Mouse (Mus musculus): ENCODE measurements around the gene Chrdl2. TPM values are rescaled to one million over a fixed set of nuclear protein-coding genes. Genes with fewer than 3 reads are reported as not detected.
"Not testable (repeated sequence)": the region's sequence is repeated elsewhere in the genome, so short reads cannot be mapped to it uniquely, and the experiment has no call there.

Chrdl2 gene
- not detected in 2 replicates for polyA plus RNA-seq (2015; fragmentation: Nextera tagmentation; extraction: Ambion mirVana)

GRCm38 (mm10) chr7:100005790-100006189, at the start of gene Chrdl2:
Gene Chrdl2, plus strand, starts transcription at chr7:100006172.
- Histone ChIP-seq H3K4me2 (ENCODE audit: low read depth, low read length) (peak within 1 kb of the TSS; percentile 57), H3K9me3 (replicated peaks; ENCODE audit: control insufficient read depth, low read length) (no peaks in the 10 kb centered on the region), H3K9ac (ENCODE audit: low read depth, low read length) (no peak within 1 kb of the TSS), H3K36me3 (ENCODE audit: control insufficient read depth, insufficient read depth) (no peaks in the 10 kb centered on the region), H3K27ac (ENCODE audit: low read length) (no peak within 1 kb of the TSS), H3K4me1 (ENCODE audit: control insufficient read depth, low read depth, low read length) (no peaks in the 10 kb centered on the region), H3K27me3 (ENCODE audit: control insufficient read depth, insufficient read depth, low read depth, low read length) (peaks cover 54% of the 10 kb centered on the region), H3K4me3 (ENCODE audit: low read depth, low read length) (peak within 1 kb of the TSS; percentile 39)
- ATAC-seq (ENCODE audit: low read depth): no peak
- WGBS (ENCODE audit: insufficient replicate concordance): 1% methylated on average over 44 of the region's 44 CpGs

- WGBS (ENCODE audit: insufficient replicate concordance): 55% methylated on average over 12 of the region's 12 CpGs
- no peak for ATAC-seq (ENCODE audit: low read depth)
- Histone ChIP-seq H3K9ac (ENCODE audit: low read depth, low read length) (no peak overlapping the region), H3K9me3 (replicated peaks; ENCODE audit: control insufficient read depth, low read length) (no peaks in the 10 kb centered on the region), H3K36me3 (ENCODE audit: control insufficient read depth, insufficient read depth) (no peaks in the 10 kb centered on the region; the same call in 1 of the 2 replicates), H3K4me2 (ENCODE audit: low read depth, low read length) (no peak overlapping the region), H3K27me3 (ENCODE audit: control insufficient read depth, insufficient read depth, low read depth, low read length) (no peaks in the 10 kb centered on the region), H3K4me1 (ENCODE audit: control insufficient read depth, low read depth, low read length) (peaks cover 10% of the 10 kb centered on the region), H3K4me3 (ENCODE audit: low read depth, low read length) (no peak overlapping the region), H3K27ac (ENCODE audit: low read length) (no peak overlapping the region)
These were observed 48.6 kb upstream of the Chrdl2 start for GRCm38 (mm10) chr7:99957226-99957965.

GRCm38 (mm10) chr7:99960571-99960970, 45.4 kb upstream of the Chrdl2 start:
- peaks cover 26% of the 10 kb centered on the region for H3K4me1 ChIP-seq (ENCODE audit: control insufficient read depth, low read depth, low read length)
- H3K9ac ChIP-seq (ENCODE audit: low read depth, low read length); H3K4me2 ChIP-seq (ENCODE audit: low read depth, low read length); H3K9me3 ChIP-seq (replicated peaks; ENCODE audit: control insufficient read depth, low read length); H3K36me3 ChIP-seq (ENCODE audit: control insufficient read depth, insufficient read depth); ATAC-seq (ENCODE audit: low read depth); H3K27me3 ChIP-seq (ENCODE audit: control insufficient read depth, insufficient read depth, low read depth, low read length); H3K4me3 ChIP-seq (ENCODE audit: low read depth, low read length); H3K27ac ChIP-seq (ENCODE audit: low read length): not testable (repeated sequence)
- 49% methylated on average over 2 of the region's 2 CpGs for WGBS (ENCODE audit: insufficient replicate concordance)

- Histone ChIP-seq H3K27me3 (ENCODE audit: control insufficient read depth, insufficient read depth, low read depth, low read length) (no peaks in the 10 kb centered on the region), H3K4me2 (ENCODE audit: low read depth, low read length) (no peak overlapping the region), H3K9ac (ENCODE audit: low read depth, low read length) (no peak overlapping the region), H3K9me3 (replicated peaks; ENCODE audit: control insufficient read depth, low read length) (no peaks in the 10 kb centered on the region), H3K4me1 (ENCODE audit: control insufficient read depth, low read depth, low read length) (peaks cover 32% of the 10 kb centered on the region), H3K4me3 (ENCODE audit: low read depth, low read length) (no peak overlapping the region), H3K36me3 (ENCODE audit: control insufficient read depth, insufficient read depth) (no peaks in the 10 kb centered on the region), H3K27ac (ENCODE audit: low read length) (no peak overlapping the region)
- ATAC-seq (ENCODE audit: low read depth): 0 out of 2 replicates have a peak, but pooled peaks have one; percentile 24
- 30% methylated on average over 2 of the region's 2 CpGs for WGBS (ENCODE audit: insufficient replicate concordance)
These were observed 44.5 kb upstream of the Chrdl2 start for GRCm38 (mm10) chr7:99961518-99961917.

GRCm38 (mm10) chr7:99962536-99963236, 43.3 kb upstream of the Chrdl2 start:
- H3K27me3 ChIP-seq (ENCODE audit: control insufficient read depth, insufficient read depth, low read depth, low read length): no peaks in the 10 kb centered on the region
- no peaks in the 10 kb centered on the region for H3K36me3 ChIP-seq (ENCODE audit: control insufficient read depth, insufficient read depth)
- H3K9ac ChIP-seq (ENCODE audit: low read depth, low read length): no peak overlapping the region
- no peaks in the 10 kb centered on the region for H3K9me3 ChIP-seq (replicated peaks; ENCODE audit: control insufficient read depth, low read length)
- H3K4me2 ChIP-seq (ENCODE audit: low read depth, low read length): peak overlapping the region; percentile 3
- peaks cover 35% of the 10 kb centered on the region for H3K4me1 ChIP-seq (ENCODE audit: control insufficient read depth, low read depth, low read length)
- H3K27ac ChIP-seq (ENCODE audit: low read length): peak overlapping the region; percentile 71
- WGBS (ENCODE audit: insufficient replicate concordance): 25% methylated on average over 8 of the region's 8 CpGs
- peak; percentile 39; the same call in 1 of the 2 replicates for ATAC-seq (ENCODE audit: low read depth)
- no peak overlapping the region for H3K4me3 ChIP-seq (ENCODE audit: low read depth, low read length)

GRCm38 (mm10) chr7:99963237-99963860, 42.6 kb upstream of the Chrdl2 start:
- no peak overlapping the region for H3K4me3 ChIP-seq (ENCODE audit: low read depth, low read length)
- peaks cover 35% of the 10 kb centered on the region for H3K4me1 ChIP-seq (ENCODE audit: control insufficient read depth, low read depth, low read length)
- no peaks in the 10 kb centered on the region for H3K27me3 ChIP-seq (ENCODE audit: control insufficient read depth, insufficient read depth, low read depth, low read length)
- H3K27ac ChIP-seq (ENCODE audit: low read length): peak overlapping the region; percentile 71
- H3K9me3 ChIP-seq (replicated peaks; ENCODE audit: control insufficient read depth, low read length): no peaks in the 10 kb centered on the region
- no peaks in the 10 kb centered on the region for H3K36me3 ChIP-seq (ENCODE audit: control insufficient read depth, insufficient read depth)
- WGBS (ENCODE audit: insufficient replicate concordance): 52% methylated on average over 3 of the region's 3 CpGs
- H3K4me2 ChIP-seq (ENCODE audit: low read depth, low read length): no peak overlapping the region; the same call in 1 of the 2 replicates
- no peak overlapping the region for H3K9ac ChIP-seq (ENCODE audit: low read depth, low read length)
- no peak for ATAC-seq (ENCODE audit: low read depth)

GRCm38 (mm10) chr7:99965020-99965841, 40.7 kb upstream of the Chrdl2 start:
- 50% methylated on average over 9 of the region's 9 CpGs for WGBS (ENCODE audit: insufficient replicate concordance)
- Histone ChIP-seq H3K27ac (ENCODE audit: low read length) (no peak overlapping the region), H3K4me1 (ENCODE audit: control insufficient read depth, low read depth, low read length) (peaks cover 35% of the 10 kb centered on the region), H3K27me3 (ENCODE audit: control insufficient read depth, insufficient read depth, low read depth, low read length) (no peaks in the 10 kb centered on the region), H3K9me3 (replicated peaks; ENCODE audit: control insufficient read depth, low read length) (no peaks in the 10 kb centered on the region), H3K9ac (ENCODE audit: low read depth, low read length) (no peak overlapping the region), H3K4me3 (ENCODE audit: low read depth, low read length) (no peak overlapping the region), H3K36me3 (ENCODE audit: control insufficient read depth, insufficient read depth) (no peaks in the 10 kb centered on the region), H3K4me2 (ENCODE audit: low read depth, low read length) (no peak overlapping the region)
- ATAC-seq (ENCODE audit: low read depth): no peak

- peaks cover 35% of the 10 kb centered on the region for H3K4me1 ChIP-seq (ENCODE audit: control insufficient read depth, low read depth, low read length)
- no peak overlapping the region for H3K4me3 ChIP-seq (ENCODE audit: low read depth, low read length)
- no peak overlapping the region; the same call in 1 of the 2 replicates for H3K27ac ChIP-seq (ENCODE audit: low read length)
- WGBS (ENCODE audit: insufficient replicate concordance): 68% methylated on average over 9 of the region's 9 CpGs
- H3K4me2 ChIP-seq (ENCODE audit: low read depth, low read length): no peak overlapping the region
- no peak overlapping the region for H3K9ac ChIP-seq (ENCODE audit: low read depth, low read length)
- no peak for ATAC-seq (ENCODE audit: low read depth)
- no peaks in the 10 kb centered on the region for H3K36me3 ChIP-seq (ENCODE audit: control insufficient read depth, insufficient read depth)
- no peaks in the 10 kb centered on the region for H3K9me3 ChIP-seq (replicated peaks; ENCODE audit: control insufficient read depth, low read length)
- H3K27me3 ChIP-seq (ENCODE audit: control insufficient read depth, insufficient read depth, low read depth, low read length): no peaks in the 10 kb centered on the region
These were observed 39.8 kb upstream of the Chrdl2 start for GRCm38 (mm10) chr7:99966011-99966721.

Measured in liver, embryonic 16.5 days (tissue).